Mouse (Mus musculus): ENCODE measurements around the gene Gm11096. TPM values are rescaled to one million over a fixed set of nuclear protein-coding genes. Genes with fewer than 3 reads are reported as not detected.
A peak's percentile ranks its signal among the peaks of the same experiment; 100 is the strongest.

Gene Gm11096
- total and polyA plus RNA-seq, 3 experiments: not detected

GRCm38 (mm10) chr17:81480351-81481161, 39.0 kb downstream of the Gm11096 start:
- DNase-seq: peak; percentile 92

GRCm38 (mm10) chr17:81481843-81482490, 40.4 kb downstream of the Gm11096 start:
- peak; percentile 27 for DNase-seq

- no peak for DNase-seq
Observed at GRCm38 (mm10) chr17:81486388-81486787, 44.8 kb downstream of the Gm11096 start.
